Mouse (Mus musculus) testis, postnatal 10 days (tissue): ENCODE data around the gene Man1b1.
A peak's percentile ranks its signal among the peaks of the same experiment; 100 is the strongest.

Source experiments
- DNase-seq: peaks from one replicate; pipeline ENCODE4 v3.0.0; 2021; ENCODE audit warnings: low spot score

The Man1b1 gene

GRCm38 (mm10) chr2:25305587-25306359 lies 26.4 kb upstream of the Man1b1 start:
- DNase-seq = no peak

- no peak for DNase-seq
Measured at GRCm38 (mm10) chr2:25310180-25310579, 22.0 kb upstream of the Man1b1 start.

- DNase-seq = no peak
Measured at GRCm38 (mm10) chr2:25310969-25311368, 21.2 kb upstream of the Man1b1 start.

- DNase-seq = no peak
Measured at GRCm38 (mm10) chr2:25311491-25311891, 20.6 kb upstream of the Man1b1 start.

- DNase-seq = no peak
Measured at GRCm38 (mm10) chr2:25318119-25318966, 13.8 kb upstream of the Man1b1 start.

GRCm38 (mm10) chr2:25318971-25319773 lies 13.0 kb upstream of the Man1b1 start, which contains the start of gene Grin1:
TSS of gene Grin1 (minus strand) at chr2:25319187.
- peak; percentile 85 for DNase-seq

- DNase-seq = no peak
Measured at GRCm38 (mm10) chr2:25320084-25320483, 12.1 kb upstream of the Man1b1 start.

- no peak for DNase-seq
Measured at GRCm38 (mm10) chr2:25326036-25326435, 6.1 kb upstream of the Man1b1 start.

- no peak for DNase-seq
Measured at GRCm38 (mm10) chr2:25328440-25328839, 3.7 kb upstream of the Man1b1 start.

- no peak for DNase-seq
Measured at GRCm38 (mm10) chr2:25331470-25331869, 668 bp upstream of the Man1b1 start.

- DNase-seq = no peak
Measured at GRCm38 (mm10) chr2:25333569-25333968, 1.4 kb downstream of the Man1b1 start.

GRCm38 (mm10) chr2:25338303-25338702 lies 6.2 kb downstream of the Man1b1 start:
- no peak for DNase-seq

GRCm38 (mm10) chr2:25348162-25348561 lies 16.0 kb downstream of the Man1b1 start:
- DNase-seq = no peak

GRCm38 (mm10) chr2:25349499-25349898 lies 17.4 kb downstream of the Man1b1 start:
- no peak for DNase-seq

GRCm38 (mm10) chr2:25350701-25351100 lies 18.6 kb downstream of the Man1b1 start:
- DNase-seq = no peak

- DNase-seq = no peak
Measured at GRCm38 (mm10) chr2:25354211-25354610, 22.1 kb downstream of the Man1b1 start.

- no peak for DNase-seq
Measured at GRCm38 (mm10) chr2:25355419-25356066, 23.4 kb downstream of the Man1b1 start.

- peak; percentile 89 for DNase-seq
Measured at GRCm38 (mm10) chr2:25356208-25357079, 24.3 kb downstream of the Man1b1 start, which contains the start of gene Dpp7. TSS of gene Dpp7 (minus strand) at chr2:25356359.

GRCm38 (mm10) chr2:25359848-25360247 lies 27.7 kb downstream of the Man1b1 start:
- DNase-seq = no peak

GRCm38 (mm10) chr2:25363478-25364178 lies 31.5 kb downstream of the Man1b1 start:
- no peak for DNase-seq
